Mouse (Mus musculus): ENCODE results near the gene Sun5. TPM values are rescaled to one million over a fixed set of nuclear protein-coding genes. Genes with fewer than 3 reads are reported as not detected.
"Not testable (repeated sequence)": the region's sequence is repeated elsewhere in the genome, so short reads cannot be mapped to it uniquely, and the experiment has no call there.

The Sun5 gene
- polyA plus RNA-seq (2012; rRNA removed), result not detected in 2 replicates

DNA sequence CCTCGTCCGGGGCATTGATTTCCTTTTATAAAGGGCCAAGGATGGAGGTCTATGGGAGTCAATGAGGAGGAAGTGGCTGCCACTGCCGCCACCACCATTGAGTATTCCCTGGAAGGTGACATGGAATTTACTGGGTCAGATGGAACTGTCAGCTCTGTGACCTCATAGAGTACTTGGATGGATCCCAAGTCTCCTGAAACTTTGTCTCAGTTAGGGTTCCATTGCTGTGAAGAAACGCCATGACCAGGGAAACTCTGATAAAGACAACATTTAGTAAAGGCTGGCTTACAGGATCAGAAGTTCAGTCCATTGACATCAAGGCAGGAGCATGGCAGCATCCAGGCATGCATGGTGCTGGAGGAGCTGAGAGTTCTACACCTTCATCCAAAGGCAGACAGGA, at the start of gene Sun5:
Gene Sun5 (minus strand): TSS at position 101 of the 400 bp plus-strand sequence.
- DNase-seq (ENCODE audit: extremely low spot score in 1 of 2, low spot score in 1 of 2), result no peak

DNA sequence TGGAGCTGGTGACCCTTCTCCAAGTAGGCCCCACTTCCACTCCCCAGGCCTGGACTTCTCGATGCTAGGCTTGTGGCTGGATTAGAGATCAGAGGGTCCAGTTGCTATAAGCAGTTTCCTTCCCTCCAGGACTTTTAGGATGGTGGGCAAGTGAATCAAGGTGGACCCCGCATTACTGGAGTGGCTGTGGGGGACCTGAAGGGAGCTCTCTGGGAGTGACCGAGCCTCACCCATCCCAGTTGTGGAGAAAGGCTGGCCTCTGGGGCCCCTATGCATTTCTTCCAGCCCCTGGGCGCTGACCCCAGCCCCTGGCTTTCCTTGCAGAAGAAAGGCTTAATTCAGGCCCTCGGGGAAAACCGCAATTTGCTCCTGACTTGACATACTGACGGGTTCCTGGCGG, 47.0 kb upstream of the Sun5 start, which contains the start of gene Bpifb3:
Gene Bpifb3 (plus strand): TSS at position 301 of the 400 bp plus-strand sequence.
- no peak for DNase-seq (ENCODE audit: extremely low spot score in 1 of 2, low spot score in 1 of 2)

DNA sequence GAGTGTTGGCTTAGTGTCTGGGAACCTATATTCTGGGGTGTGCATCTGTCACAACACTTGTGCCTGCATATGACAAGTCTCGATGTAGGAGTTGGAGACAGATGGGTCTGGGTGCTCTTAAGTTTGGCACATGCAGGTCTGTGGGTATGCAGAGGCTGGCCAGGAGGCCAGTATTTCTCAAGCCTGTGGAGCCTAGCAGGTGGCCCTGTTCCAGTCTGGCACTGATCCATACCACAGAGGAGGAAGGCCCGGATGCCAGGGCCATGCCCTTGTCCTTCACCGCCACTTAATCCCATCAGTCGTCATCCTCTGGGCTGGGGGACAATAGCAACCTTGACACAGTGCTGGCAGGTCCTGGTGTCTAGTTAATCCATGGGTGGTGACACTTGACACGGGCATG, 43.3 kb upstream of the Sun5 start:
- DNase-seq (ENCODE audit: extremely low spot score in 1 of 2, low spot score in 1 of 2), result peak; percentile 10 to 33

DNA sequence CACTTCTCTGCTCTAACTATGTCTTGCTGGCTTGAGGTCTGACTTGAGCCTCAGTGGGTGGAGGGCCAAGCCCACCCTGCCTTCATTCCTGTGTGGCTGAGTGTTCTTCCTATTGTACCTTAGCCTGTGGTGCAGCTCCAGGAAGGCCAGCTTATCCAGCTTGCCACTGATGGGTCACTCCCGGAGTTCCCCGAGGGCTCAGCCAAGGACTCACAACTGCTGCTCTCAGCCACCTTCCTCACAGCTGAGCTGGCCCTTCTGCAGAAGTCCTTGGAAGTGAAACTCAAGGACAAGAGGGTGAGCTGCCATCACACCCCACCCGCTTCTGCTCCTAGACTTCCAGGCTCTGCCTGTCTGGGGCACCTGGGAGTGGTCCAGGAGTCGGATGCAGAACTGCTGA, 35.7 kb upstream of the Sun5 start:
- no peak for DNase-seq (ENCODE audit: extremely low spot score in 1 of 2, low spot score in 1 of 2)

DNA sequence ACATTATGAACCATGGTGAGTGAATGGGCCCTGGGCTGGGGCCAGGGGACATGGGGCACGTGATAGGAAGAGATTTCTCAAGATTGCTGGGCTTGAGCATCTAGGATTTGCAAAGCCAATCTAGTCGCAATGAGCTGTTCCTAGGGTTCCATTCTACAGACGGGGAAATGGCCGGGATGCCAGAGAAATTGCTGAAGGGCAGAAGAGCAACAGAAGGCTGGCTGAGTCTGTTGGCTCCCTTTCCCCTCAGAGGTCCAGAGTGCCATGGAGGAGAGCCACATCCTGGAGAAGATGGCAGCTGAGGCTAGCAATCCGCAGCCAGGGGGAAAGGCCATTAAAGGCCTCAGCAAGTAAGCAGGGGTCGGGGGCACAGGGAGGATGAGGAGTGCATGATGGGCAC, 31.8 kb upstream of the Sun5 start:
- DNase-seq (ENCODE audit: extremely low spot score in 1 of 2, low spot score in 1 of 2), result no peak

DNA sequence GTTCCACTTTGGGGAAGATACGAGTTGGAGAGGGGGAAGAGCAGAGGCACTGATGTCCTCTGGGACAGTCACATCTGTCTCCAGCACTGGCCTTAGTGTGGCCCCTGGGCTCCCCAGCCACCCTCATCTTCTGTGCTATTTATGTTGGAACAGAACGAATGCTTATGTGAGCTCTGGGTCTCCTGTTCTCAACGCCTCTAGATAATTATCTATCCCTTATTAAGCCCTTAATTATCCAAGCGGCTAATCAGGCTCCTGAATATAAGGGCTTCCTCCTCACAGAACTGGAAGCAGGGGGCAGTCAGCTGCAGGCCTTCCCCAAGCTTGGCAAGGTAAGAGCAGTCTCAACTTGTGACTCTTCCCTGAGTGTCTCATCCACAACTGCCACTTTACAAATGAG, 29.2 kb upstream of the Sun5 start, which contains the start of gene Bpifb6:
Gene Bpifb6 (plus strand): TSS at position 301 of the 400 bp plus-strand sequence.
- no peak for DNase-seq (ENCODE audit: extremely low spot score in 1 of 2, low spot score in 1 of 2)

DNA sequence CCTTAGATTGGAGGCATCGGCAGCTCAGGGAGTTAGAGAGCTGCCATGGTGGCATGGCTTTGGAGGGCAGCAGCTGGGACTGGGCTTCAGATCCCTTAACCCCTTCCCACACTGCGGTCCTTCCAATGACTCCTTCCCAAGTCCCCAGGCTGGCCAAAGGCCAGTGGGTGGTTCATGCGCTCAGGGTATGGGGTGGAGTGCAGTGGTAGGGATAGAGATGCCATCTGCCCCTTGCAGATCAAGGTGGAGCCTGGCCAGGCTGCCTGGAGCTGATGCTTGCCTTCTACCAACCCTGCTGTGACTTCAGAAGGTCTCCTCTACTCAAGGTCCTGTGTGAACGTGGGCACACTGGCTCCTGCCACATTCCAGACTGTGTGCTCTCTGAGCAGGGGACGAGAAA, 28.2 kb upstream of the Sun5 start:
- DNase-seq (ENCODE audit: extremely low spot score in 1 of 2, low spot score in 1 of 2), result no peak

DNA sequence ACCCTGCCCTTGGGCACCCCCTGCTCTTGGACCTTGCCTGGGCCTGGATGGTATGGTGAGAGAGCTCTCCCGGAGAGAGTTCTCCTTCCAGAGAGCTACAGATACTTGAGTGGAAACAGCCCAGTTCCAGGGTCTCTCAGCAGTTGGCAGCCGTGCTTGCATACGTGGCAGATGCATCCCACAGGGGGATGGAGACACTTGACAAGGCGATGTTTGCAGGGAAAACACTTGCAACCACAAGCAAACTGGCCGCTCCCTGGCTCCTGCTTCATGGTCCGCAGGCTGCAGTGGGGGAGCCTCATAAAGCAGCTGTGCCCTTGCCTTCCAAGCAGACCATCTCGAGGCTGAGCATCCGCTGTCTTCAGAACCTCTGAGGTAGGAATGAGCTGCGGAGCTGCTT, 3.9 kb upstream of the Sun5 start, which contains the start of gene Bpifb2:
Gene Bpifb2 (plus strand): TSS at position 301 of the 400 bp plus-strand sequence.
- no peak for DNase-seq (ENCODE audit: extremely low spot score in 1 of 2, low spot score in 1 of 2)

DNA sequence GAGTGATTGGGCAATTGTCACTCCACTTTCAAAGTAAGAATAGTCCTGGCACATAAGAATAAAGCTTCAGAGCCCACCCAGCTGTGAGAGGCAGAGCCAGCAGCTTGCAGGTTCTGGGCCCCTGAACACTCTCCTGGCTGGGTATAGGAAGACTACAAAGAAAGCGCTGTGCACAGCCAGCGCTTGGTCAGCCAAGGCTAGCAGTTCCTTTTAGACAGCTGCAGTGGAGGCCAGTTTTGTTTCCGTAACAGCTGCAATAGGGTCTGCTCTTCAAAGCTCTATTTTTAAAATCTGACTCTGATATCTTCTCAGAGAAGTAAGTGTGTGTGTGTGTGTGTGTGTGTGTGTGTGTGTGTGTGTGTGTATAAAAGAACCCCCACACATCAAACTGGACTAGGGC, 8.9 kb downstream of the Sun5 start:
- DNase-seq (ENCODE audit: extremely low spot score in 1 of 2, low spot score in 1 of 2), result no peak

DNA sequence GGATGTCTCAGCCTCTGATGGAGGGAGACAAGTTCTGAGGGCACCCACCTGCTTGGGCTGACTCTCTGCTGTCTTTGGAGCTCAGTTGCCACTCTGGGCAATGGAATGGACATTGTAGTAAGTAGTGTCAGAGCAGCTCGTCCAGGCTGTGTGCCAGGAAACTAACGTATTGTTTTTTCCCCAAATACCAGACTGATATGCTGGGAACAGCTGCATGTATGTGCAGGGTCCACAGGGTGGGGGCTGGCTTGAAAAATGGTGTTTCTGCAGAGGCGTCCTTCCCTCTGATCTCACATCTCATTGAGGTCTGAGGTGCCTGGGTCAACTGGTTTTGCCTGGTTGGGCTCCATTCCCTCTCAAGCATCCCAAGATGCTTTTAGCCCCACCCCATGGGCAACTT, 10.2 kb downstream of the Sun5 start:
- no peak for DNase-seq (ENCODE audit: extremely low spot score in 1 of 2, low spot score in 1 of 2)

DNA sequence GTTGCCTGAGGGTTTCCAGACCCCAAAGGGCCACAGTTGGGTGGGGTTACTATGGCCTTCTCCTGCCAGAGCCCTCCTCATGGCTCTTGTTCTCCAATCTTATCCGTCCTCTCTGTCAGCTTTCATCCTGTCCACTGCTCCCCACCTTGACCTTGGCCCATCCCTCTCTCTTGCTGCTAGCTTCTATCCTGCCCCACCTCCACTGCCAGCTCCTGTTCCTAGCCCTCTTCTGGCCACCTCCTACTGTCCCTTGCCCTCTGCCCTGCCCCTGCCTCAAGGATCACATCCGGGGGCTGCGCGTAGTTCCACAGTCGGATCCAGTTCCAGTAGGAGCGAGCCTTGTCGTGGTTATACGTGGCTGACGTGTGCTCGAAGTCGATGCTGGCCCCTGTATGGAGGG, 10.6 kb downstream of the Sun5 start:
- DNase-seq (ENCODE audit: extremely low spot score in 1 of 2, low spot score in 1 of 2), result no peak

DNA sequence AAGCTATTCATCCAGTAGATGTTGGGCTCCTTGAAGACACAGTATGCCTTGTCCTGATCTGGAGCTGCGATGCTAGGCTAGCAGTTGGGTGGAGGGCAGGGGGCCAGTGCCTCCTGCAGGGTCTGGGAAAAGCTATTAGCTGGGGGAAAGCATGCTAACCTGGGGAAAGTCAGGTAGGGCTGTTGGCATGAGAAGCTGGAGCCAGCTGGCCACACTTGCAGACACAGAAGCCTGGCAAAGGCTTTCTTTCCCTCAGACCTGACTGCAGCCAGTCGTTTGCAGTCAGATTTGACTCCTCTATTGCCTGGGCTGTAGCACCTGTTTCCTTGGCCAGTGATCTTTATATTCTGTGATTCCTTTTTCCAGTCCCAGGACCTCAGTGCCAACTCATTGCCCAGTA, 11.3 kb downstream of the Sun5 start:
- no peak for DNase-seq (ENCODE audit: extremely low spot score in 1 of 2, low spot score in 1 of 2)

DNA sequence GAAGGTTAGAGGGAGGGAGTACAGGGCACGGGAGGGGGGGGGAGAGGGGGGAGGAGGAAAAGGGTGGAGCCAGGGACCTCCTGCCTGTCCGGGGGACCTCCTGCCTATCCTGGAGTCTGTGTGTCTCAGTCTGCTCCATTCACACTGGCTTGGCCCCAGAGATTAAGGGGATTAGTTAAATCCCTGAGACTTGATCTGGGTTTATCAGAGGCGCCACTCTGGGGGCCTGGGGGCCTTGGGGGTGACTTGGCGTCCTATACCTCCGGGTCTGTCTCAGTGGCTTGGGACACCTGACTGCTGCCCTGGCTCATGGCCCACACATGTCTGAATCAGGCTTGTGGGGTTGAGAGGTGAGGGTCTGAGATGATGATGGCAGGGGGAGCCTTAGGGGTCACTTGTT, 17.3 kb downstream of the Sun5 start:
- DNase-seq (ENCODE audit: extremely low spot score in 1 of 2, low spot score in 1 of 2), result no peak

DNA sequence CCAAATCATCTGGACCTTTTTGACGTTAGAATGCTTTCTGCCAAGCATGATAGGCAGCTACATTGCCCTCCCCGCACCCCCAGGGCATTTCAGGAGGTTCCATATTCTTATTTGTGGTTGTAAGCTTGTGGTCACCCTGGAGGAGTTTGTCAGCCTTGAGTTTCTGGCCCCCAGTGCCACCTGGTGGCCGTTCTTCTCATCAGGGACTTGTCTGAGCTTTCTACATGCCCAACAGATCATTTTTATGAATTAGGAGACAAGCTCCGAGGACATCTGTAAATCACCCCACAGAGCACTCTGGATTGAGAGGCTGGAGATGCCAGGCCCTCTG, 19.9 kb downstream of the Sun5 start:
- DNase-seq (ENCODE audit: extremely low spot score in 1 of 2, low spot score in 1 of 2), result peak; percentile 5 to 74

DNA sequence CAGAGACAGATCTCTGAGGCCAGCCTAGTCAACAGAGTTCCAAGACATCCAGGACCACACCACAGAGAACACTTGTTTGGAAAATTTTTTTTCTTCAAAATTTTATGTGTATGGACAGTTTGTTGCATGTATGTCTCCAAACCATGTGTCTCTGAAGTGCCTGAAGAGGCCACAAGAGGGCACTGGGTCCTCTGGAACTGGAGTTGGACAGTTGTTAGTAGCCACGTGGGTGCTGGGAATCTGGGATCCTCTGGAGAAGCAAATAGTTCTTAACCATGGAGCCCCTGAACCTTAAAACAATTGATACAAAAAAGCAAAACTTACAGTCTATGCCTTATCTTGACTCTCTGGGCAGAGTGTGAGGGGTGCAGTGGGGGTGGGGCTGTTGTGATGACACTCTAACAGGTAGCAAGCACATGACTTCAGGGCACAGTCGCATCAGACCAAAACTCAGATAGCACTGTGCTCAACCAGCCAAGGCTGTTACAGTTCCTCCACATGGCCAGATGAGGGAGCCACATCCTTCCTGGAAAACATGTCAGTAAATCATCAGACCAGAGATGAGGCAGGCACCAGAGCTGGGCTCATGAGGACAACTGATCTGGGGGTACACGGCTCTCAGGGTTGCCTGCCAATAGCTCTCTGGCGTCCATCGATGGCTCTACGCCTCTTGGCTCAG, 20.4 kb downstream of the Sun5 start:
- no peak for DNase-seq (ENCODE audit: extremely low spot score in 1 of 2, low spot score in 1 of 2)

DNA sequence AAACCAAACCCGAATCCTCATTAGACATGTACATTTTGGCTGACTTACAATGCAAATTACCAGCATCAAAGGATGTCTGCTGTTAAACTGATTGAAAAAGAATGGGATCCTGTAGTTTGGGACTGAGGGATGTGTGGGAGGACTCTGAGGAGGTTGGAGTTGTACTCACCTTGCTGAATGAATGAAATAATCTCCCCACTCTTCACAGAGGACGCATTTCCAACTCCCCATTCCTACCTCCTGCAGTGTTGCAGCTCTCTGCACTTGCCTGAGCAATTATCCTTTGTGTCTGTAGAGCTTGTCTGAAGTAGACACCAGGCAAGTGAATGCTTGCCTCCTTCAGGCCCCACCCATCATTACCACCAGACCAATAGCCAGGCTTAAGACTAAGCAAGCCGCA, 22.5 kb downstream of the Sun5 start:
- no peak for DNase-seq (ENCODE audit: extremely low spot score in 1 of 2, low spot score in 1 of 2)

DNA sequence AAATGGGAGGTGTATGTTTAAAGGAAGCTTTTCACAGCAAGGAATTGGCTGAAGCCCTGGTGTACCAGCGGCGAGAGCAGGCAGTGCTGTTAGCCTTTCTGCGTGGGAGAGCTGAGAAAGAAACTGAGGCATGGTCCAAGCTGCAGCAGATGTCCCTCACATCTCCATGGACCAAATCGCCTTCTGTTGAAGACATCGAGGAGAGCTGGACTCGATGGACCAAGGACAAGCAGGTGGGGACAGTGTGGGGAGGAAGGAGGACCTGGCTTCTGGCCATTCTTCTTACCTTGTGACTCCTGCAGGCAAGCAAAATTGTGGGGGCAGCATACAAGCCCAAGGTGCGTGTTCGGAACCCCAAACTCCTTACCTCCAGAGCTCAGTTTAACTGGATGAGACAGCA, 28.0 kb downstream of the Sun5 start:
- no peak for DNase-seq (ENCODE audit: extremely low spot score in 1 of 2, low spot score in 1 of 2)

DNA sequence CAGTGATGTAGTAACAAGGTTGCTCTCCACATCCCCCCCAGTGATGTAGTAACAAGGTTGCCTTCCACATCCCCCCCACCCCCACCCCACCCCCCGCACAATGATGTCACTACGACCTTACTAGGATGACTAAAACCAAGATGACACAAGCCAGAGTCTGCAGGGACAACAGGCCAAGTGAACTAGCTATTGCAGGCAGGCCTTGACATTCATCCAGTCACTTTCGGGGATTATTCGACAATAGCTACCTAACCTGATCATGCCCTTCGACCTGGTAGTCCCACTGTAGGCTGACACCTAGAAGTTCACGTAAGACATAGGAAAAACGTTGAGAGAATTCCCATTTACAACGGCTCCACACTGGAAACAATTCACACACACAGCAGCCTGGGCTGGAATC, 37.6 kb downstream of the Sun5 start:
- DNase-seq (ENCODE audit: extremely low spot score in 1 of 2, low spot score in 1 of 2), result no peak

DNA sequence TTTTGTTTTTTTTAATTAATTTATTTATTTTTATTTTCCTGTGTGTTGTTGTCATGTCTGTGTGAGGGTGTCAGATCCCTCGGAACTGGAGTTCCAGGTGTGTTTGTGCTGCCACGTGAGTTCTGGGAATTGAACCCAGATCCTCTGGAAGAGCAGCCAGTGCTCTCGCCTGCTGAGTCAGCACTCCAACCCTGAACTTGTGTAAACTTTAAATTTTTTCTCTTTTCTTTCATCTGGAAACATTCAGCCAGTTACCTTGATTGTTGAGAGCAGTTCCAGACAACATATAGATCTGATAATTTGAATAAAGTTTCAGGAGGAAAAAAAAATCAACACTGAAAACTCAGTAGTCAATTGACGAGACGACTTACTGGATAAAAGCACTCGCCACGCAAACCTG, 42.2 kb downstream of the Sun5 start:
- no peak for DNase-seq (ENCODE audit: extremely low spot score in 1 of 2, low spot score in 1 of 2)

DNA sequence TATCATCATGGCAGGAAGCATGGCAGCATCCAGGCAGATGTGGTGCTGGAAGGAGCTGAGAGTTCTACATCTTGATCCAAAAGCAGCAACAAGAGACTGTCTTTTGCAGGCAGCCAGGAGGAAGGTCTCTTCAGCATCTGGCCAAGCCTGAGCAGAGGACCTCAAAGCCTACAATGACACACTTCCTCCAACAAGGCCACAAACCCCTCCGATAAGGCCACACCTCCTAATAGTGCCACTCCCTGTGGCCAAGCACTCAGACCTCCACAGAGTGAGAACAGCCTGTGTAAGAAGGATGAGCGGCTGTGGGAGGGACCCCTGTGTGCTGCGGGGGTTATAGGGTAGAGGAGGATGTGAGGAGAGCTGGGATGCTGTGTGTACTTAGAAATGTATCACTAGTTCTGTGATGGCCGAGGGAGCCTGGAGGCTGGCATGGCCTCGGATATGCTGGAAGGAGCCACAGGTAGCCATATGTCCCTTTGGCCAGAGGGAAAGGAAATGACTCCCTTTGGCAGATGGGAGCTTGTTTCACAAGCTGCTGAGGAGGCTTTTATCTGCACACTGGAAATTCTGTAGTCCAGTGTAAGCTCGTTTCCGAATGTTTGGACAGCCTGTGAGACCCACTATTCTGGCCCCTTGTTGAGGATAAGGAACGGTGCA, 43.6 kb downstream of the Sun5 start:
- no peak for DNase-seq (ENCODE audit: extremely low spot score in 1 of 2, low spot score in 1 of 2)

DNA sequence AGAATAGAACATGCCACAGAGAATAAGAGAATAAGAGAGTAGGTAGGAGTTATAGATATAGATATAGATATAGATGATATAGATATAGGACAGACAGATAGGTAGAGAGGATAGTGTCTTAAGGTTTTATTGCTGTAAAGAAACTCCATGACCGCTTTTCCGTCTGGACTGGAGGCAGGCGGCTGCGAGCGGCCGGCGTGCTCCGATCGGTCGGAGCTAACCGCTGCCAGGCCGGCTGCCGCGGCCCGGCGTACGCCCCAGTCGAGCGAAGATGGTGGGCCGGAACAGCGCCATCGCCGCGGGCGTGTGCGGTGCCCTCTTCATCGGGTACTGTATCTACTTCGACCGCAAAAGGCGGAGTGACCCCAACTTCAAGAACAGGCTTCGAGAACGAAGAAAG, 45.0 kb downstream of the Sun5 start:
- DNase-seq (ENCODE audit: extremely low spot score in 1 of 2, low spot score in 1 of 2), result not testable (repeated sequence)

DNA sequence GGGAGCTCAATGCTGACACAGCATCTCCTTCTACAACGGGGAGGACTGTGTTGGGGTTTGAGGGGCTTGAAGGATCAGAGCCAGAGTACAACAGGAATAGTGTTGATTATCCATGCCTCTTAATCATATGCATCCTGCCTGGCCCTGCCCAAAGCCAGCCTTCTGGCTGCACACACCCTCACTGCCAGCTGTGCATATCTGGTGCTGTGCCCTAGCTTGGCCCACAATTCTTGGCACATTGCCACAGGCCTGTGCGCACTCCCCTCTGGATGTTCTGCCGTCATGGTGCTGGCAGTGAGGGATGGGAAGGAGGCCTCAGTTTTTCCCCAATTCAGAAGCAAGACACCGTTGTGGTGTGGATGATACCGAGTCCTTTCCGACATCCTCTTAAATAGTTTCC, 46.3 kb downstream of the Sun5 start:
- DNase-seq (ENCODE audit: extremely low spot score in 1 of 2, low spot score in 1 of 2), result no peak

Measured in frontal cortex, adult 2 months (tissue).